Mouse (Mus musculus) myocyte (in vitro differentiated cells): ENCODE results near the gene Pcdh18. TPM values are rescaled to one million over a fixed set of nuclear protein-coding genes. Genes with fewer than 3 reads are reported as not detected.

Source experiments
- H3K27me3 ChIP-seq: one replicate; pipeline ENCODE4 v1.6.1; 2011; ENCODE audit not compliant: control insufficient read depth, insufficient read depth, insufficient read length
- H3K36me3 ChIP-seq: one replicate; pipeline ENCODE4 v1.6.1; 2011; ENCODE audit not compliant: control insufficient read depth, insufficient read depth
- H3K4me2 ChIP-seq: one replicate; pipeline ENCODE4 v1.6.1; 2011; ENCODE audit warnings: low read depth, control low read depth
- H3K4me3 ChIP-seq: one replicate; pipeline ENCODE4 v1.5.1; 2011; ENCODE audit warnings: mild to moderate bottlenecking, control low read depth, moderate library complexity
- H3K79me2 ChIP-seq: one replicate; pipeline ENCODE4 v1.6.1; 2011; ENCODE audit not compliant: control insufficient read depth, insufficient read depth
- H3ac ChIP-seq: one replicate; pipeline ENCODE4 v1.6.1; 2011; ENCODE audit not compliant: control insufficient read depth, insufficient read length
- CEBPB ChIP-seq: IDR thresholded peaks from 2 replicates; pipeline ENCODE4 v1.6.1; 2011; ENCODE audit warnings: mild to moderate bottlenecking, moderate library complexity; ENCODE audit not compliant: poor library complexity, insufficient read depth, severe bottlenecking
- E2F4 ChIP-seq: IDR thresholded peaks from one replicate; pipeline ENCODE4 v1.6.1; 2011; ENCODE audit warnings: mild to moderate bottlenecking, control low read depth, moderate library complexity; ENCODE audit not compliant: insufficient read depth
- MAX ChIP-seq: IDR thresholded peaks from one replicate; pipeline ENCODE4 v1.6.1; 2011; ENCODE audit warnings: low read depth, mild to moderate bottlenecking, control low read depth
- MYOD1 ChIP-seq, 3 experiments: IDR thresholded peaks; one replicate each; pipeline ENCODE4 v1.6.1; 2011; ENCODE audit warnings: control low read depth in 2 of 3, low read depth in 2 of 3, mild to moderate bottlenecking in 2 of 3, moderate library complexity in 1 of 3; ENCODE audit not compliant: insufficient read length in 2 of 3, control insufficient read depth in 1 of 3
- MYOG ChIP-seq, 3 experiments: IDR thresholded peaks; one replicate each; pipeline ENCODE4 v1.6.1; 2011; ENCODE audit warnings: control low read depth in 2 of 3, low read depth in 2 of 3, mild to moderate bottlenecking in 2 of 3; ENCODE audit not compliant: insufficient read length in 2 of 3, control insufficient read depth in 1 of 3, insufficient read depth in 1 of 3
- POLR2A ChIP-seq: IDR thresholded peaks from one replicate; pipeline ENCODE4 v1.6.1; 2011; ENCODE audit warnings: low read depth, mild to moderate bottlenecking, control low read depth, moderate library complexity; ENCODE audit not compliant: insufficient read length
- POLR2AphosphoS2 ChIP-seq: IDR thresholded peaks from one replicate; pipeline ENCODE4 v1.6.1; 2011; ENCODE audit warnings: low read depth, control low read depth; ENCODE audit not compliant: insufficient read length
- REST ChIP-seq: IDR thresholded peaks from one replicate; pipeline ENCODE4 v1.6.1; 2011; ENCODE audit warnings: mild to moderate bottlenecking, control low read depth, moderate library complexity; ENCODE audit not compliant: insufficient read depth, insufficient read length
- SRF ChIP-seq: IDR thresholded peaks from one replicate; pipeline ENCODE4 v1.6.1; 2011; ENCODE audit warnings: low read depth; ENCODE audit not compliant: control insufficient read depth, insufficient read length
- TCF12 ChIP-seq: IDR thresholded peaks from one replicate; pipeline ENCODE4 v1.6.1; 2011; ENCODE audit warnings: mild to moderate bottlenecking, control low read depth; ENCODE audit not compliant: poor library complexity, insufficient read depth, severe bottlenecking
- TCF3 ChIP-seq: IDR thresholded peaks from one replicate; pipeline ENCODE4 v1.6.1; 2011; ENCODE audit warnings: low read depth, control low read depth; ENCODE audit not compliant: insufficient read length
- USF1 ChIP-seq: IDR thresholded peaks from one replicate; pipeline ENCODE4 v1.6.1; 2011; ENCODE audit warnings: low read depth, mild to moderate bottlenecking, control low read depth, moderate library complexity
- polyA plus RNA-seq: library from polyadenylated mRNA; unstranded; fragments of >200 nt; fragmentation: generic; extraction: Trizol; gene quantifications from one replicate; pipeline ENCODE4 v1.2.1, GENCODE M21; 2012; ENCODE audit warnings: missing spikeins

The Pcdh18 gene
- polyA plus RNA-seq, 1 experiment: 2.7 TPM

GRCm38 (mm10) chr3:49749491-49750284, 7.4 kb downstream of the Pcdh18 start:
- TF ChIP-seq TCF3: no peak
- no peak for TF ChIP-seq MYOD1 (IDR thresholded peaks at IDR 0.05; ENCODE audit: control insufficient read depth in 1 of 3, insufficient read length in 2 of 3, low read depth in 2 of 3)
- no peak for TF ChIP-seq MAX
- TF ChIP-seq TCF12: no peak
- TF ChIP-seq SRF: no peak
- TF ChIP-seq E2F4: no peak
- no peak for TF ChIP-seq CEBPB
- no peak for TF ChIP-seq USF1
- TF ChIP-seq MYOG (IDR thresholded peaks at IDR 0.05; ENCODE audit: control insufficient read depth in 1 of 3, insufficient read depth in 1 of 3, insufficient read length in 2 of 3, low read depth in 2 of 3): no peak
- TF ChIP-seq POLR2AphosphoS2: no peak
- no peak for TF ChIP-seq REST
- TF ChIP-seq POLR2A: no peak
- Histone ChIP-seq H3K36me3 (peaks cover 9% of the 10 kb centered on the region), H3K27me3 (no peaks in the 10 kb centered on the region), H3ac (no peak overlapping the region), H3K79me2 (no peaks in the 10 kb centered on the region), H3K4me2 (no peak overlapping the region), H3K4me3 (no peak overlapping the region)

- TF ChIP-seq E2F4: no peak
- no peak overlapping the region for H3ac ChIP-seq
- peaks cover 13% of the 10 kb centered on the region for H3K36me3 ChIP-seq
- no peak overlapping the region for H3K4me2 ChIP-seq
- H3K79me2 ChIP-seq: no peaks in the 10 kb centered on the region
- H3K4me3 ChIP-seq: no peak overlapping the region
- H3K27me3 ChIP-seq: no peaks in the 10 kb centered on the region
These were observed 9.1 kb downstream of the Pcdh18 start for GRCm38 (mm10) chr3:49748054-49748453.

- Histone ChIP-seq H3ac (no peak overlapping the region), H3K4me3 (no peak overlapping the region), H3K79me2 (no peaks in the 10 kb centered on the region), H3K27me3 (no peaks in the 10 kb centered on the region), H3K4me2 (no peak overlapping the region), H3K36me3 (peaks cover 7% of the 10 kb centered on the region)
- TF ChIP-seq MAX: no peak
- no peak for TF ChIP-seq MYOG (IDR thresholded peaks at IDR 0.05; ENCODE audit: control insufficient read depth in 1 of 3, insufficient read depth in 1 of 3, insufficient read length in 2 of 3, low read depth in 2 of 3)
- TF ChIP-seq E2F4: no peak
- TF ChIP-seq REST: no peak
- no peak for TF ChIP-seq CEBPB
These were observed 18.1 kb downstream of the Pcdh18 start for GRCm38 (mm10) chr3:49739061-49739460.

- no peak for TF ChIP-seq POLR2A
- no peak for TF ChIP-seq REST
- TF ChIP-seq TCF3: no peak
- TF ChIP-seq POLR2AphosphoS2: no peak
- no peak for TF ChIP-seq USF1
- TF ChIP-seq SRF: no peak
- Histone ChIP-seq H3K79me2 (no peaks in the 10 kb centered on the region), H3K36me3 (peaks cover 7% of the 10 kb centered on the region), H3K27me3 (no peaks in the 10 kb centered on the region), H3K4me3 (no peak overlapping the region), H3K4me2 (no peak overlapping the region), H3ac (no peak overlapping the region)
These were observed 18.6 kb downstream of the Pcdh18 start for GRCm38 (mm10) chr3:49738531-49738930.

GRCm38 (mm10) chr3:49706503-49706902, 50.6 kb downstream of the Pcdh18 start:
- no peaks in the 10 kb centered on the region for H3K27me3 ChIP-seq
- no peak overlapping the region for H3K4me2 ChIP-seq
- H3K36me3 ChIP-seq: no peaks in the 10 kb centered on the region
- H3K79me2 ChIP-seq: no peaks in the 10 kb centered on the region
- no peak for TF ChIP-seq SRF
- no peak for TF ChIP-seq TCF12
- no peak for TF ChIP-seq POLR2A
- TF ChIP-seq CEBPB: no peak
- TF ChIP-seq MYOD1 (IDR thresholded peaks at IDR 0.05; ENCODE audit: control insufficient read depth in 1 of 3, insufficient read length in 2 of 3, low read depth in 2 of 3): no peak
- H3K4me3 ChIP-seq: no peak overlapping the region
- no peak overlapping the region for H3ac ChIP-seq

GRCm38 (mm10) chr3:49699951-49700350, 57.2 kb downstream of the Pcdh18 start:
- Histone ChIP-seq H3K4me3 (no peak overlapping the region), H3K4me2 (no peak overlapping the region), H3K36me3 (no peaks in the 10 kb centered on the region), H3ac (no peak overlapping the region), H3K27me3 (no peaks in the 10 kb centered on the region), H3K79me2 (no peaks in the 10 kb centered on the region)
- TF ChIP-seq MYOD1 (IDR thresholded peaks at IDR 0.05; ENCODE audit: control insufficient read depth in 1 of 3, insufficient read length in 2 of 3, low read depth in 2 of 3): no peak
- no peak for TF ChIP-seq TCF12
- TF ChIP-seq E2F4: no peak
- no peak for TF ChIP-seq MYOG (IDR thresholded peaks at IDR 0.05; ENCODE audit: control insufficient read depth in 1 of 3, insufficient read depth in 1 of 3, insufficient read length in 2 of 3, low read depth in 2 of 3)
- no peak for TF ChIP-seq USF1
- no peak for TF ChIP-seq POLR2AphosphoS2
- TF ChIP-seq POLR2A: no peak
- TF ChIP-seq SRF: no peak
- no peak for TF ChIP-seq MAX
- TF ChIP-seq REST: no peak
- no peak for TF ChIP-seq CEBPB
- no peak for TF ChIP-seq TCF3
